Mouse (Mus musculus) urinary bladder, adult 18-20 months (tissue): ENCODE data around the gene Slc8a3.
"Not testable (repeated sequence)": the region's sequence is repeated elsewhere in the genome, so short reads cannot be mapped to it uniquely, and the experiment has no call there.

Experiments used
- DNase-seq, 2 experiments: peaks; one replicate each; pipeline ENCODE4 v3.0.0; 2022; ENCODE audit warnings: low spot score in 2 of 2, mixed read lengths in 2 of 2

Slc8a3 gene

DNA sequence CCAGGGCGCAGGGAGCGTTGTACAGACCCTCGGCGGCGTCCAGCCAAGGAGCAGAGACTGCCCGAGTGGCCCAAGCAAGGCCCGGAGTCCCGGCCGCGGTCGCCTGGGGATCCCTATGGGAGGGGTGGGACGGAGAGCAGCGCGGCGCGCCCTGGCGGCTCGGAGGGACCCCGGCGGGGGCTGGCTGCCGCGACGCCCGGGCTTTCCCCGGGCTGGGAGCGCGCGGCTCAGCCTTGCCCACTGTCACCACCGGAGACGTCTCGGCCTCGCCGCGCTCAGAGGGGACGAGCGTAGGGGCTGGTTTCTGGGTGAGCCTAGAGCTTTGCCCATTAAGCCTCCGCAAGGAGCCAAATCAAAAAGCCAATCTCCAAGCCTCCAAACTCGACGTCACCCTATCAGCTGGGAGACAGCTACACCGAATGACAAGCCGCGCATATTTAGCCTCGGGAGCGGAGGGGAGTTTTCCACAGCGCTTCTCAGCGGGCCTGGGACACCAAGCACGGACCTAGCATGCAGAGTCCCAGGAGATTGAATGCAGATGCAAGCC, at the start of gene Slc8a3:
TSS of gene Slc8a3 (minus strand) at position 306 of the 547 bp plus-strand sequence.
- DNase-seq: peak in 1 of 2 experiments; percentile 5

DNA sequence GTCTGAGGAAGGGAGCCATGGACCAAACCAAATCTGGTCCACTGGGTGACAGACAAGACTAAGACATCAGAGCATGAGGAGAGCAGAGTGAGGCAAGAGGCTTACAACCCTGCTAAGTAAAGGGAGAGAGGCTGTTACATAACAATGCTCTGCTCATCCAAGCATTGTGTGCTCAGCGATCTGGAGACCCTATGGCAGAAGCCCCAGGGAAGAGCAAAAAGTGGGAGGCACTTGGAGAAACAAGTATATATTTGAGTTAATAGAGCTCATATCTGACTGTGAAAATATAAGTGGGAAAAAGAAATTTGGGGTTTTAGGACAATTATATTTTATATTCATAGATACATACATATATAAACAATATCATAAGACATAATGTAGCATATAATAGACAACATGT, 46.4 kb upstream of the Slc8a3 start, which contains the start of gene Gm4787:
TSS of gene Gm4787 (minus strand) at position 101 of the 400 bp plus-strand sequence.
- not testable (repeated sequence) for DNase-seq

DNA sequence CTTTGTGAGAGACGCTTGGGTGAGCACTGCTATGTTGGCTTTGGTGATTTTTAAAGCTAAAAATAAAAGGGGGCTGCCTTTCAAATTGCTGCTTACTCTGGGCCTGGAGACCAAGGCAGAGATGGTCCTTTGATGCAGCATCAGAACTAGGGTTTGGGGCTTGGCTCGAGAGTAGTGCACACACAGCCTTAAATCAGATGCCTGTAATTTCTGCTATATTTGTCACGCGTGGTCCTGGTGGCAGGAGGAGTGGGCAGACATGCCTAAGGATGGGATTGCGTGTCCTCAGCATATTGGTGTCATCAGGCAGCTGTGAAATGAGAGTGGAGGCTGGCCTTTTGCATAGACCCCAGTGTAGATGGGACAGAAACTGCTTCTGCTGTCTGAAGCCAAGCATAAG, 861 bp upstream of the Slc8a3 start:
- no peak for DNase-seq

DNA sequence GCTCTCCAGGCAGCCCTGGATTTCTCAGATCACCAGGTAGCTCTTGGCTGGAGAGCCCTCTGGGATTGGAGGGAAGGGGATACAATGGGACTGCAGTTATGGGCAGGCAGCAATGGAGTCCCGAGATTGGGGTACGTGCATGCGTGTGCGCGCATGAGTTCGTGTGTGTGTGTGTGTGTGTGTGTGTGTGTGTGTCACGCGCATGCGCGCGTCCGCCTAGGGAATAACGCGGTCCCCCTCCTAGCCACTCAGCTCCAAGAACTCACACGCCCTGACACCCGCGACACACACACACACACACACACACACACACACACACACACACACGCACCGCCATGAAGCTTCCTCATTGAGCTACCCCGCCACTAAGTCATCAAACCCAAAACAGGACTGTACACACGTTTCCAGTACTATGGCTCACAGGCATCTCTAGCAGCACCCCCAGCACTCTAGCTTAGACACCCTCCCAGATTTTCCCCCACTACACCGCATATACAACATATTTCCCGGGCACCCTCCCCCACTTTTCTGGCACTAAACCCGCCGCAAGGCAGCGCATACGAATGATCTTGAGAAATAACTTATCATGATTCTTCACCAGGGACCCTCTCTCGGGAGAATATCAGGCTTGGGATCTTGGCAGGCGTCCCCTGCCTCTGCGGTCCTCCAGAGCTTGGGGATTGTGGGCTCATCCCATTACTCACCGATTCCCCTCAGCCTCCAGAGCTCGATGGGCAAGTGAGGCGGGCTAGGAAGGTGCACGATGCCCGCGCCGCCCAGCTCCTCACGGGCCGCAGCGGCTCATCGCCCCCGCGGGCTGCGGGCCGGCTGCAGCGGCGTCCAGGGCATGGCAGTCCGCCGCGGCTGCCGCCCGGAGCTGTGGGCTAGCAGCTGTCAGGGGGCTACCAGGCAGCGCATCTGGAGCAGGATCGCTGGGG, 774 bp downstream of the Slc8a3 start:
- peak in 1 of 2 experiments; percentile 12 for DNase-seq

DNA sequence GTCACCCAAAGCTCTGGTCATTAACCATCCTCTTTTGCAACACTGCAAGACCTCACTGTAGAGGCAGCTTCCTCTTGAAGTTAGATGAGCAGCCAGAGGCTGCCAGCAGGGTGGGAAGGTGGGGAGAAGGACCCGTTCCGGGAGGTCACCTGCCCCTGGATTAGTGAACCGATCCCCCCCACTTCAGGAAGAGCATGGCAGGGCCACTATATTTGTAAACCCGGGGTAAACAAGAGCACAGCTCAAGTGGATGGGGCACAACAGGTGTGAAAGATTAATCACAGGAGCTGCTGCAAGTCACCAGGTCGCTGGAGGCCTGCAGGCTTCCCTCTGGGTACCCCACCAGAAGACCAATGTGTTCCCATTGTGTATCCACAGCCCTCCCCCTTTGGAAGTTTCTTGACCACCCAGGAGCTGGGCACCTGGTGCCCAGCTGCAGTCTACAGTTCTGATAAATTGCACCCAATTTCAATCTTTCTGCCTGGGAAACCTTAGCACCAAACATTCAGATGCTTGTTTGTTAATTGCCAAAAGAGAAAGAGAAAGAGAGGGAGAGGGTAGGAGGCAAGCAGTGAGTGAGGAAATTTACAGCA, 1.8 kb downstream of the Slc8a3 start:
- no peak for DNase-seq

DNA sequence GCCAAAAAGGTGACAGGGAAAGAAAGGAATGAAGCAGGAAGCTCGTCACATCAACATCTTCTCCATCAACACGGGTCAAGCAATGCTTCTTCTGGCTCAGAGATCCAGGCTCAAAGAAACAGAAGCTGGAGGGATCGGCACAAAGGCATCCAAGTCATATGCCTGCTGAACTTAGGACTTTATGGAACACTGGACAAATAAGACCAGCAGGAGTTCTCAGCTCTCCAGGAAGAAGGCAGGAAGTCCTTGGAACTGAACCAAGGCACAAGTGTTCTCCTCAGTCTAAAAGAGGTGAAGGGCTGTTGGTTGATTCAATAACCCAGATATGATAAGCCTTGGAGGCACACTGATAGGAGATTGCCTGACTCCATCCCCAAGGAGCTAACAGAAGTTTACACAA, 8.0 kb downstream of the Slc8a3 start:
- no peak for DNase-seq

DNA sequence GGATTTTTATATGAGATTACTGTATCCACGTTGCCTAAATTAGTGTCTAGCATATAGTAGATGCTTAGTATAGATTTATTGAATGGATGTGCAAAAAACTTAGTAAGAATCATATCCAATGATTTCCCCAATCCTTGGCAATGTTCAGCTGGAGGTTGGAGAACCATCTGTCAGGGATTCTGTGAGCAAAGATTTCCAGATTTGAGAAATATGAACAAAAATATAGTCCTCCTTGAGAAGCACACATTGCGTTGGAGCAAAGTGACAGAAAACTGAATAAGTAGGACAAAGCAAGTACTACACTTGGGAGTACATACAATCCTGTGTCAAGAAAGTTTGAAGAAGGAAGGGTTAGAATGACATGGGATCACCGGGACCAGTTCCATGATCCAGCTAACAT, 8.9 kb downstream of the Slc8a3 start:
- DNase-seq: no peak

DNA sequence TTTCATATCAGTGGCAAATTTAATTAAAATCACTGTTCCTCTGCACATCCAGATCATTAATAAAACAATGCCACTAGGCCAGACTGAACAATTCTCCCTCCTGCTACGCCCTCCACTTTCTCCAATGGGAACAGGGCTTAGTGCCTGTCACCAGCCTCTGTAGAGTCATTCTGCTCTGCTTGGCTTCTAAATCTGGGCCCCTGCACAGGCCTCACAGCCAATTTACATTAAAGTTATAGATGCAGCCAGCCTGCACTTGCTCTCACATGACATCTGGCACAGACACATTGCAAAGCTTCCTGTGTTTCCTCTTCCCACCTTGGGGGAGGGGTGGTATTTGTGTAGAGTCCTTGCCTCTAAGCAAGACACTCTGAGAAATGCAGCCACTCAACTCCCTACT, 12.0 kb downstream of the Slc8a3 start:
- no peak for DNase-seq

DNA sequence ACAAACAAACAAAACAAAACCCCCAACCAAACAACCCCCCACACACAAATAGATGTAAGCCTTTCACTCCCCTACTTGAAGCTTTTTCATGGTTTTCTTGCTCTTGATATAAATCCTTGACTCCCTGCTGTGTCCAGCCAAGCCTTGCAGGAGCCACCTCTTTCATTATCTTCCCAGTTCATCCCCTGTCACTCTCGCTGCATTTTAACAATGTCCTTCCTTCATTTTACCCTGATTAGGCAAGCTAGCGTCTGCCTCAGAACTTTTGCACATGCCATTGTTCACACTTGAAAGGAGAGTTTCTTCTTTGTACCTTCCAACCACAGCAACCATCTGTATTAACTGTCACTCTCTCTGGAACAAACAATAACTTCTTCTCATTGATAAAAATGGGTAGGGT, 15.2 kb downstream of the Slc8a3 start:
- no peak for DNase-seq

DNA sequence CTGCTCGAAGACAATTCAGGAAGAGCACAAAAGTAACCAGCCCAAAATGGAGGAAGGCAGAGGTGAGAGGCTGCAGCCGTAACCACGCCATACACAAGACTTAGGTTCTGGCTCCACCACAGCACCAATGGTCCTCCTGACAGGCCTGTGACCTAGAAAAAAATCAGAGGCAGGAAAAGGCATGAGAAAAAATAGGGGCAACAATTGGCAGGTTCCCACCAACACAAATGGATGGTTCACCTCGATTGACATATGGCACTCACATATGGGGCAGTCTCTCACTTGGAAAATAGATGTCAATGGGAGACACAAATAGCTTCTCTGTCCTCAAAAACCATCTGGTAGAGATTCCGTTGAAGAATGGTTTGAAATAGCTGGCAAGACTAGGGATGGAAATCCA, 17.0 kb downstream of the Slc8a3 start:
- DNase-seq: no peak

DNA sequence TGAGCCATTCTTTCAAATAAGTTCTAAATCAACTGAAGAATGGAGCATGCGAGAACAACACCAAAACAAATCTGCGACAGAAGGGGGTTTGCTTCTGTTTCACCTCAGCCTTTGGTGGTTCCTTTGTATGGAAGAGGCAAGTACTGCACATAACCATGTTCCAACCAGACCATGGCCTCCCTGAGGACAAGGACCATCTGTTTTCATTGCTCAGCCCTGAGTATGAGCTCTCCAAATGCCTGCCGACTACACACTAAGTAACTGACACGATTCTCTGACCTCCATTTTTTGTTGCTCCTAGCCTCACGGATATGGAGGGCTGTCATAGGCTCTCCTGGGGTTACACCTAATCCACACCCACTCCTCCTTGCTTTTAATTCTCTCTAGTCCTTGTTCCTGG, 29.4 kb downstream of the Slc8a3 start:
- no peak for DNase-seq

DNA sequence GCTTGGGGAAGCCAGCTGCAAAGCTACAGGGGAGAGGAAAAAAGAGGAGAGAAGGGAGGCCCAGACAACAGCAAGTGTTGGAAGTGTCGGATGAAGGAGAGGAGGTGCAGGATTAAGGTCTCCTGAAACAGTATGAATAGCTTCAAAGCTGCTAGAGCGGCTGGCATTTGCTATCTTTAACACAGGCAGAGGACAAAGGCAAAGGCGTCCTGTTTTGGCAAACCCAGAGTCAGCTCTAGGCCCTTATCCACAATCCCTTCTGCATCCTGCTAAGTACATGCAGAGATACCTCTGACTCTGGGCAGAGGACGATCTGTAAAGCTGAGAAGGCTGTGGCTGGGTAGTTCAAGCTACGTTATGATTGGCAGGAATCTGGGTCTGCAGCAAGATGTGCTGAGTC, 38.4 kb downstream of the Slc8a3 start:
- no peak for DNase-seq

DNA sequence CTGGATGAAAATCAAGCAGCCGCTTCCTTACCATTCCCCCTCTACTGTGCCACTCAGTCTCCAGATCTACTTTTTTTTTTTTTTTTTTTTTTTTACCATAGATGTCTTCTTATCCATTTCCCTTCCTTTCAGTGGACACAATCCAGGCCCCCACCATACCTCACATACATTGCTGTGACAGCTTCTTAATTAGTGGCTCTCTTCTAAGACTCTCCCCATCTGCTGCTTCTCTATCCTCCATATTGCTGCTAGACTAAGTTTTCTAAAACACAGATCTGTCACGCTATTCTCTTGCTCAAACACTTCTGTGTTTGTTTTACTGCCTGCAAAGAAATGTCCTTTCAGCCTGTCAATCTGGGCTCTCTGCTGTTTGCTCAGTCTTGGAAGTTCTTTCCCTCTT, 54.9 kb downstream of the Slc8a3 start:
- no peak for DNase-seq

DNA sequence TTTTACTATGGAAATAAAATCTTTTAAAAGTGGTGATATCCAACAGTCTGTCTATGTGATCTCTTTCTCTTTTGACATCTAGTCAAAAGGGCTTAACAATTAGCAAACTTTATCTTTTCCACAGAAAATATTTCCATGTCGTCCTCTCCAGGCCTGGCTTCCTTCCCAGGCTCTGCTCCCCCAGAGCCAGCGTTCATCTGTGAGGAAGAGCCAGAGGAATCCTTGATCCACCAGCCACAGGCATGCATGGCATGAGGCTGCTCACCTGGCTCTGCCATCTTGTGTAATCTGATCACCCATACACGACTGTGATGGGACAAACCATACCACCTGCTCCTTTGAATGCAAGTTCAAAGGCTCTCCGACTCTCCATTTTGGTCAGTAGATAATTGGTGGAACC, 58.4 kb downstream of the Slc8a3 start:
- no peak for DNase-seq

DNA sequence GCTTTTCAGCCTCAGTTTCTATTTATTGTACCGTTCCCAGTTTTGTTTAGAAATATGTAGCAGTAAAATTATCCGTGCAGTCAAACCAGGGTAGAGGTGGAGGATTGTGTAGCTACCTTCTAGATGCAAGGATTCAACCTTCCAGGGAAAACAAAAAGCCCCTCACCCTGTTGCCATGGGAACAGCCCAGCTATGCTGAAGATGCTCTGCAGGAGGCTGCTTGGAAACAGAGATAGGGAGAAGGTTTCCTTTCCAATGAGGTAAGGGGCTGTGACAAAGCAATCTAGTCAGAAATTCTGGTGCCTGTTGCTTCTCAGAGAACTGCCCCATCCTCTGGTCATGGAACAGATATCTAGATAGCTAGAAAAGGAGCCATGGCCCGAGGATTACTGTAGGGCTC, 59.6 kb downstream of the Slc8a3 start:
- DNase-seq: no peak

DNA sequence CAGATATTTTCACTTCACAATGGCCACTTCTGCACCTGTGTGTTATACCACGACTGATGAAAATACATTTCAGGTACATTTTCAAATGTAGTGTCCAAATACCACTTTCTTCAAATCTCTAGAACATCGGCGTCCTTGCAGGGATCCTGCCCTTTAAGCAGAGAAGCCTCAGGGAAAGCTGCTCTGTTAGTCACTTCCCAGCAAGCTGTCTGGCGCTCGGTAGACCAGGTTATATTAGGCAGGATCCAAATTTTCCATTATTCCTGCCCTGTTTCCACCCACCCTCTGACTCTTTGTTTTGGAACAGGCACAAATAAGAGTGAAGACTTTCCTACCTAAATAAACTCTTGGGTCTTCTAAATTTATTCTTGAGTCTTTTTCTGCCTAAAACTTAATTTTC, 63.7 kb downstream of the Slc8a3 start:
- DNase-seq: no peak

DNA sequence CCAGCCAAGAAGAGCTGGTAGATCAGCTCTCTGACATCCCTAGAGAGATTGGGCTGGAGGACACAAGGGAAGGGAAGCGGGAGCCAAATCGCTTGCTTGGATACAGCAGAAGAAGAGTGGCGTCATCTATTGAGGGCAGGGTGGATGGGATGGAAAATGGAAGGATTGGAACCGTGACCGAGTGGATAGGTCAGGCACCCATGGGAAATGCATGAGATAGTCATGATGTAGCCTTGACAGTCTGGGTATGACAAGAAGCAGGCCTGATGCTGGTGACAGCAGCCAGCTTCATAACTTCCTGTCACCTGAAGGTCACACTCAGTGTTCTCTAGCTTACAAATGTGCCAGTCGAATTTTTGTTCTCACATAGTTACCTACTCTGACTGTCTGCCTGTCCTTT, 70.2 kb downstream of the Slc8a3 start:
- DNase-seq: no peak

DNA sequence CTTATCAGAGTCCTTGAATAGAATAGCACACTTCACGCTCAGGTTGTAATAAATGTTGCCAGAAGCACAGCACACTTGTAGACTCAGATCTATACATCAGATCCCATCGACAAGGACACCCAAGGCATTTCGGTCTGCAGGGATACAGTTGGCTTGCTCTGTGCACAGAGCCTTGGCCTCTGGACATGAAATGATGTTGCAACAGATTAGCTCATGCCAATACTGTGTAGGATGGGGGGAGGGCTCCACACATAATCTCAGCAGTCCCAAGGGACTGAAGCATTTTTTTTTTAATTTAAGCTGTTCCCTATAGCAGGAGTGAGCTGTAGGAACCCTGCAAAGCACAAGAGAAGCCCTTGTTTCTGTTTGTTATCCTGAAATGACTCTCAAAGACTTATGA, 74.8 kb downstream of the Slc8a3 start:
- DNase-seq: no peak

DNA sequence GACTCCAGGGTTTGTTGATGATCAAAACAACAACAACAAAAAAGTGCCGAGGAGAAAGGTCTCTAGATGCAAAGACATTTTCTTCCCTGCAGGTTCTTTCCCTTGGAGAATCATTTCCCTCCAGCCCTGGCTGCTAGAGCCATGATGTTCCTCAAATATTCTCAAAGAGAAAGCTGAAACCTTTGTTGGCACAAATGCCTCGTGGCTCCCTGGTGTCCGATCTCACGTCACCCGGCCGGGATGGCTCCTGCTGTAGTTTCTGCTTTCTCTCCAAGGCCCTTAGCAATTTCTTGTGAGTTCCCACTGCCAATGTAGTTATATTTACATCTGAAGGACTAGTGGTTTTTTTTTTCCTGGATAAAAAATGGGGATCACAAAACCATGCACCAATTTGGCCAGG, 87.6 kb downstream of the Slc8a3 start:
- no peak for DNase-seq

DNA sequence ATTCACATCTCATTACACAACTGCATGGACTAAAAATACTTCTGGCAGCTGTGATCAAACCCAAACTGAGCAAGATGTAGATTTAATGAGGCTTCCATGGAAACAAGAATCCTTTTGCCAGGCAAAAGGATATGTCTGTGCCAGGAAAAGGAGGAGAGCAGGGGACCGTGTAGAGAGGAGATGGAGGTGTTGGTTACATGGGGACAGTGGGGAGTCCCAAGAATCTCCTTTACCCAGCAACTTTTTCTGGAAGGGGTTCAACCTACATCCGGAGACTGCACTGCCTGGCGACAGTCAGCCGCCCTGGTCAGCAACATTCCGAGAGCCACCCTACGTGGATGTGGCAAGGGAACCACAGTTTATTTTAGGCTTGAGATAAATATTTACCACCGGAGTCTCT, 88.0 kb downstream of the Slc8a3 start:
- DNase-seq: no peak

DNA sequence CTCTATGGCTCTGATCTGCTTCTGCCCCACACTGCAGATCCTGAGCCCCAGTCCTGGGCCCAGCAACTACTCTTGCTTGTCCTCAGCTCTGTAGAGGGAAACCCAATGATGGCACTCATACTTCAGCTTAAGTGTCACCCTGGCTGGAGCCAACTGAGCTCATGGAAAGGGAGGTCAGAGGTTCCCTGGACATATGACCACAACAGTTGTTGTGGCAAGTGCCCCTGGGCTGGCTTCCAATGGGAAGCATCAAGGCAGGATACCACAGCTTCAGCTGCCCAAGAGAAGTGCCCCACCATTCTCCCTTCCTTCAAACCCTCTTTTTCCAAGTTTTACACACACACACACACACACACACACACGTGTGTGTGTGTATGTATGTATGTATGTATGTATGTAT, 88.5 kb downstream of the Slc8a3 start:
- no peak for DNase-seq

DNA sequence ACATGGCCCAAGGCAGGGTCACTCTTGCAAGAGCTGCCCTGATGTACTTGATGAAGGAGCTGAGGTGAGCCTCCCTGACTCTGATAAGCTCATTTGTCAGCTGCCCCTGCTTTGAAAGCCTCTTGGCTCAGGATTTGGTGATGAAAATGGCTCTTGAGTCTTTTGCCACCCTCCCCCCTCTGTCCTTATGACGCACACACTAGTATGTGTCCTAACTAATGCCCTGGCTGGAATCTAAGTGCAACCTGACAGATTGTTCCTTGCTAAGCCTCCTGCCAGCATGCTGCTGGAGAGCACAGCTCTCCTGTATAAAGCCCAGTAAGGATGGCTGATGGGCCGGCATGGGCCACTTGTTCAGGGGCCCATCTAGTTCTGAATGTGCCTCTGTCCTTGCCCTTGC, 91.3 kb downstream of the Slc8a3 start:
- no peak for DNase-seq

DNA sequence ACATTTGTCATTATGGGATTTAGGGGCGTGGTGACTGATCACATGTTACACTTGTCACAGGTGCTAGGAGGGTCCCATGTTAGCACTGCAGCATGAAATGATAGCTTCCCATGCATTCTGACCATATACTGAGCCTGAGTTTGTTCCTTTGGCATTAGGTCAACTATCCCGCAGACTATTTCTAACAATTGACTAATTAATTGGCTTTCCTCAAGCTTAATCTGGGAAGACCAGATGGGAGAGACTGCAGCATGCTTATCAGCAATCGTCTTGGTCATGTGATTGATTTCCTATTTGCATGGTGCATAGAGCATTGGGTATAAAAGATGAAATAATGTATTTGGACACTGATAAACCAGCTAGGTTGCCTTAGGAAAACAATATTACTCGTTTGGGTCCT, 91.9 kb downstream of the Slc8a3 start:
- no peak for DNase-seq
